Mouse (Mus musculus) heart, embryonic 13.5 days (tissue): ENCODE data around the gene Lmntd2. TPM values are rescaled to one million over a fixed set of nuclear protein-coding genes. Genes with fewer than 3 reads are reported as not detected.
A peak's percentile ranks its signal among the peaks of the same experiment; 100 is the strongest.

ENCODE experiments used
- ATAC-seq: fragments of 200-750 bp; cut with Nextera tagmentation; 2 replicates; pipeline ENCODE4 v1.8.0; 2017; ENCODE audit warnings: moderate TSS enrichment; ENCODE audit not compliant: insufficient number of reproducible peaks, low FRiP score, low TSS enrichment; ENCODE audit errors: extremely low read depth
- H3K27ac ChIP-seq: fragments of 300-500 bp; sonication (generic); replicated peaks from 2 replicates; pipeline ENCODE4 v1.5.1; 2015; ENCODE audit warnings: moderate library complexity, mild to moderate bottlenecking, inconsistent platforms
- H3K27me3 ChIP-seq: fragments of 300-500 bp; sonication (generic); replicated peaks from 2 replicates; pipeline ENCODE4 v1.6.1; 2015; ENCODE audit warnings: mild to moderate bottlenecking, inconsistent platforms
- H3K36me3 ChIP-seq: fragments of 300-500 bp; sonication (generic); 2 replicates; pipeline ENCODE4 v1.6.1; 2015; ENCODE audit warnings: mild to moderate bottlenecking, inconsistent platforms
- H3K4me1 ChIP-seq: fragments of 300-500 bp; sonication (generic); 2 replicates; pipeline ENCODE4 v1.6.1; 2015; ENCODE audit warnings: inconsistent platforms
- H3K4me2 ChIP-seq: fragments of 300-500 bp; sonication (generic); 2 replicates; pipeline ENCODE4 v1.6.1; 2015; ENCODE audit warnings: inconsistent platforms, mild to moderate bottlenecking, moderate library complexity
- H3K4me3 ChIP-seq: fragments of 300-500 bp; sonication (generic); 2 replicates; pipeline ENCODE4 v1.5.1; 2015; ENCODE audit warnings: moderate library complexity, mild to moderate bottlenecking, inconsistent platforms
- H3K9ac ChIP-seq: fragments of 300-500 bp; sonication (generic); 2 replicates; pipeline ENCODE4 v1.6.1; 2015; ENCODE audit warnings: inconsistent platforms, mild to moderate bottlenecking, moderate library complexity
- H3K9me3 ChIP-seq: fragments of 300-500 bp; sonication (generic); 2 replicates; pipeline ENCODE4 v1.6.1; 2016; ENCODE audit warnings: inconsistent platforms
- WGBS: fragments of 180-500 bp; shearing (Covaris S2); methylation state at CpG from one replicate; pipeline ENCODE4 v1.1.7; 2015; ENCODE audit warnings: mixed read lengths; 5-methylcytosine and 5-hydroxymethylcytosine counted together
- polyA plus RNA-seq: library from polyadenylated mRNA; unstranded; fragments of >200 nt; fragmentation: Nextera tagmentation; extraction: Ambion mirVana; gene quantifications from 2 replicates; pipeline ENCODE4 v1.2.1, GENCODE M21; 2015

Lmntd2 gene
- polyA plus RNA-seq, 1 experiment from 2014 or later, result 0.72 TPM

DNA sequence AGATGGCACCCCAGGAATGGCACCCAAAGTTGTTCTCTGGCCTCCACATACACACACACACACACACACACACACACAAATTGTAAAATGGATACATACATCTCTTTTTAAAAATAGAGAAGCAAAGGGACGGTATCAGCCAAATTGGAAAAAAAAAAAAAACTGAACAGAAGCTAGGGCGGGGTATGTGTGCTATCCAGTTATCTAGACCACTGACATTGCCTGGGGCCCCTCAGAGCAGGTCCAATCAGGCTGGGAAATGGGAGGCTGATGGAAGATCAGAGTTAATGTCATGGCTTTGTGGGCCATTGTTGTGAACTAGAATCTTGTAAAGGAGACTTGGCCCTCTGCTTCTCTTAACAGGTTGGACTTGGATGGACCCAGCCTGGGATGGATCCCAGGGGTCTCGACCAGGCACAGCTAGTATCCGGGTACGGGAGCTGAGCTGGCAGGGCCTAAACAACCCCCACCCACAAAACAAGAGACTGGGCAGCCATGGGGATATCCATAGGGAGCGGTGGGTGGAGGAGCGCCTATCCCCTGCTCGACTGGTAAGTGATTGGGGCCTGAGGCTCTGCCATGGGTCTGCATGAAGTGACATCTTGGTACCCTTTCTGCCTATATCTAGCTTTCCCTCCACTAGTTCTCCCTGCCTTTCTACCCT, 17.1 kb downstream of the Lmntd2 start:
- H3K4me3 ChIP-seq, result no peak overlapping the region
- H3K36me3 ChIP-seq, result peaks cover 7% of the 10 kb centered on the region
- H3K9me3 ChIP-seq, result no peaks in the 10 kb centered on the region
- H3K27ac ChIP-seq, result no peak overlapping the region
- no peaks in the 10 kb centered on the region for H3K27me3 ChIP-seq
- WGBS, result 76% methylated on average over 8 of the region's 8 CpGs
- ATAC-seq, result no peak
- H3K9ac ChIP-seq, result no peak overlapping the region
- no peak overlapping the region for H3K4me2 ChIP-seq
- H3K4me1 ChIP-seq, result peaks cover 23% of the 10 kb centered on the region

GRCm38 (mm10) chr7:141195754-141196153, 18.1 kb downstream of the Lmntd2 start:
- Histone ChIP-seq H3K4me3 (no peak overlapping the region), H3K27me3 (no peaks in the 10 kb centered on the region), H3K27ac (no peak overlapping the region), H3K36me3 (peaks cover 17% of the 10 kb centered on the region), H3K4me1 (peaks cover 29% of the 10 kb centered on the region), H3K9me3 (no peaks in the 10 kb centered on the region), H3K9ac (no peak overlapping the region), H3K4me2 (no peak overlapping the region; the same call in 1 of the 2 replicates)
- ATAC-seq, result no peak
- 87% methylated on average over 2 of the region's 2 CpGs for WGBS

DNA sequence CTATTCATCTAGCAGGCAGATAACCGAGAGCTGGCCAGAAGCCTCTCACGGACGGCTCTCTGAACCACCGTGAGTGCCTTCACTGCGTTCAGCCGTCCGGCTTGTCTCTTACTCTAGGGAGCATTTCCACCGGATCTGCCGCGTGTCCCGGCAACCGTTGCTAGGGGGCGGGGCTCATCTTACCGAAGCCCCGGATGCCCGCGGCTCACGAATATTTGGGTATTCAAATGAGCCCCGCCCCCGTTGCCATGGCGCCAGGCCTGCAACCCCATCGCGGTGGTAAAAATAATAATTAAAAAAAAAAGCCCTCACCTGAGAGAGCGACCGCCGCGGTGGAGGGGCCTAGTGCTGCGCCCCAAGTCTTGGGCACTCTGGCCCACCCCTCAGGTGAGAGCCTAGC, 19.1 kb downstream of the Lmntd2 start:
- Histone ChIP-seq H3K27ac (peak overlapping the region; percentile 60), H3K4me3 (peak overlapping the region; percentile 86), H3K4me2 (peak overlapping the region; percentile 93), H3K9me3 (no peaks in the 10 kb centered on the region), H3K36me3 (peaks cover 26% of the 10 kb centered on the region), H3K27me3 (no peaks in the 10 kb centered on the region), H3K4me1 (peaks cover 29% of the 10 kb centered on the region), H3K9ac (peak overlapping the region; percentile 72)
- WGBS, result under 1% methylated on average over 28 of the region's 28 CpGs
- ATAC-seq, result no peak

- ATAC-seq, result no peak
- peaks cover 29% of the 10 kb centered on the region for H3K4me1 ChIP-seq
- WGBS, result under 1% methylated on average over 23 of the region's 23 CpGs
- no peaks in the 10 kb centered on the region for H3K27me3 ChIP-seq
- peak overlapping the region; percentile 60 for H3K27ac ChIP-seq
- peak overlapping the region; percentile 93 for H3K4me2 ChIP-seq
- H3K9me3 ChIP-seq, result no peaks in the 10 kb centered on the region
- H3K36me3 ChIP-seq, result peaks cover 31% of the 10 kb centered on the region
- H3K4me3 ChIP-seq, result peak overlapping the region; percentile 86
- H3K9ac ChIP-seq, result peak overlapping the region; percentile 72
These were observed 19.5 kb downstream of the Lmntd2 start for GRCm38 (mm10) chr7:141194409-141194808.

DNA sequence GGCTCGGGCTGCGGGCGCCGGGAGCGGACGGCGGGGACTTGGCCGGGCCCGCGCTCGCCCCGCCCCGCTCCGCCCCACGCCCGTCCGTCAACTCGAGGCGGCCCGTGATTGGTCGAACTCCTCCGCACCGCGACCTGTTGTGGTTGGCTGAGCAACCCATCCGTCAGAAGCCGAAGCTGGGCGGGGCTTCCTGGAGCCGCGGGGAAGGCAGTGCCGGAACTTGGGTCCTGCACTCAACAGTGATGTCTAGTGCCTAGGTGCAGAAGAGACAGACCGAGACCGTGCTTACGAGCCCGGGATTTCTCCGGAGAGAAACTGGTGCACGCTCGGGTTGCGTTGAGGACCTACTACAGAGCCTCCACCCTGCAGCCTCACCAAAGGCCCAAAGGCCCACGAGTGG, 19.9 kb downstream of the Lmntd2 start, which contains the start of the genes Hras and Lrrc56:
TSS of gene Hras (minus strand) at position 58 of the 400 bp plus-strand sequence.
TSS of gene Lrrc56 (plus strand) at position 210 of the 400 bp plus-strand sequence.
- peak; percentile 96 for ATAC-seq
- Histone ChIP-seq H3K9ac (peak within 1 kb of the TSS; percentile 97), H3K36me3 (peaks cover 35% of the 10 kb centered on the region), H3K27ac (peak within 1 kb of the TSS; percentile 80), H3K4me3 (peak within 1 kb of the TSS; percentile 86), H3K4me1 (peaks cover 29% of the 10 kb centered on the region), H3K27me3 (no peaks in the 10 kb centered on the region), H3K4me2 (peak within 1 kb of the TSS; percentile 93), H3K9me3 (no peaks in the 10 kb centered on the region)
- under 1% methylated on average over 38 of the region's 39 CpGs for WGBS

DNA sequence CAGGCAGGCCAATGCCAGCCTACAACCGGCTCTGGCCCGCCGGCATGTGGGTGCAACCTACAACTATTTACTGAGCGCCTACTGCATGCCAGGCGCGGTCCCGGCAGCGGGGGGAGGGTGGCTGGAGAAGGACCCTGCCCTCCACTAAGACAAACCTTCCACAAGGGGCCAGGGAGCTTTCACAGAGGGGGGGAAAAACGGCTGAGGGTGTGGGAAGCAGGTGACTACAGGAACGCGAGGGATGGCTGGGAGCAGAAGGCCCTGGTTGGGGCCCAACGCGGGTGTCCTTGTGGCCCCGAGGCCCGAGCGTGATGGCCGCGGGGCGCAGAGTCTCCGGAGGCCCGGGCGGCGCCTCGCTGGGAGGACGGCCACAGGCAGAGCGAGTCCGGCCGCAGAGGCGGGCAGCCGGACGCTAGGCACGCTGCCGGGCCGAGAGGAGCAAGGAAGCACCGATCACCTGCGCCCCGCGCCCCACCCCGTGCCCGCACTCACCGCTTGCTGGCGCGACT, 20.5 kb downstream of the Lmntd2 start:
- ATAC-seq, result 0 out of 2 replicates have a peak, but pooled peaks have one; percentile 0
- no peaks in the 10 kb centered on the region for H3K27me3 ChIP-seq

DNA sequence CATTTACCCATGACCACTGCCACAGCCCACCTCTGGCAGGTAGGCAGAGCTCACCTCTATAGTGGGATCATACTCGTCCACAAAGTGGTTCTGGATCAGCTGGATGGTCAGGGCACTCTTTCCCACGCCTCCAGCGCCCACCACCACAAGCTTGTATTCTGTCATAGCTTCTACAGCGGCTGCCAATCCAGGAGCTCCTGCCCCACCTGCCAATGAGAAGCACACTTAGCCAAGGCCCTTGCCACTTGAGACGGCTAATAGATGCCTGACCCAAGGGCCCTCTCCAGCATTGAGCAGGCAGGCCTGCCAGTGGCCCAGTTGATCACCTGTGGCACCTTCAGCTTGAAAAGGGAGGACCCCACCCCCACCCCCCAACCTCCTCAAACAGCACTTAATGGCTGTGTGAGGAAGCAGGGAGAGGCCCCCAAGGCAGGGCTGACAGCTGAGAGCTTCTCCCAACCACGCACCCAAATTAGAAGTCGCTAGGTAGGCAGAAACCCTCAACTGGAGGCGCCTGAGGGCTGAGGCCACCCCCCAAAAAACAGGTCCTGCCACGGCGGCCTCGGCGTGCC, 21.0 kb downstream of the Lmntd2 start:
- no peak for ATAC-seq
- Histone ChIP-seq H3K4me1 (peaks cover 29% of the 10 kb centered on the region), H3K36me3 (peaks cover 38% of the 10 kb centered on the region), H3K27me3 (no peaks in the 10 kb centered on the region), H3K4me3 (peak overlapping the region; percentile 86), H3K9ac (peak overlapping the region; percentile 97), H3K9me3 (no peaks in the 10 kb centered on the region), H3K4me2 (peak overlapping the region; percentile 93), H3K27ac (peak overlapping the region; percentile 80)
- 32% methylated on average over 12 of the region's 12 CpGs for WGBS

More for the DNA sequence above, 20.5 kb downstream of the Lmntd2 start:
- H3K27ac ChIP-seq, result peak overlapping the region; percentile 80
- peaks cover 38% of the 10 kb centered on the region for H3K36me3 ChIP-seq
- H3K4me1 ChIP-seq, result peaks cover 29% of the 10 kb centered on the region
- peak overlapping the region; percentile 97 for H3K9ac ChIP-seq
- H3K4me3 ChIP-seq, result peak overlapping the region; percentile 86
- WGBS, result 1% methylated on average over 43 of the region's 43 CpGs
- H3K9me3 ChIP-seq, result no peaks in the 10 kb centered on the region
- H3K4me2 ChIP-seq, result peak overlapping the region; percentile 93

- peaks cover 29% of the 10 kb centered on the region for H3K4me1 ChIP-seq
- no peak for ATAC-seq
- 0 out of 2 replicates have a peak overlapping the region, but pooled peaks have one; percentile 86 for H3K4me3 ChIP-seq
- H3K36me3 ChIP-seq, result peaks cover 38% of the 10 kb centered on the region
- peak overlapping the region; percentile 97 for H3K9ac ChIP-seq
- H3K4me2 ChIP-seq, result peak overlapping the region; percentile 93
- no peaks in the 10 kb centered on the region for H3K27me3 ChIP-seq
- WGBS, result 90% methylated on average over 24 of the region's 24 CpGs
- no peak overlapping the region for H3K27ac ChIP-seq
- H3K9me3 ChIP-seq, result no peaks in the 10 kb centered on the region
These were observed 21.8 kb downstream of the Lmntd2 start for GRCm38 (mm10) chr7:141191796-141192685.

- no peak overlapping the region for H3K4me2 ChIP-seq
- no peak overlapping the region for H3K4me3 ChIP-seq
- no peak for ATAC-seq
- peaks cover 38% of the 10 kb centered on the region for H3K36me3 ChIP-seq
- H3K9ac ChIP-seq, result no peak overlapping the region
- 77% methylated on average over 14 of the region's 14 CpGs for WGBS
- H3K9me3 ChIP-seq, result no peaks in the 10 kb centered on the region
- no peak overlapping the region for H3K27ac ChIP-seq
- H3K4me1 ChIP-seq, result peaks cover 29% of the 10 kb centered on the region
- H3K27me3 ChIP-seq, result no peaks in the 10 kb centered on the region
These were observed 22.8 kb downstream of the Lmntd2 start for GRCm38 (mm10) chr7:141191036-141191435.

DNA sequence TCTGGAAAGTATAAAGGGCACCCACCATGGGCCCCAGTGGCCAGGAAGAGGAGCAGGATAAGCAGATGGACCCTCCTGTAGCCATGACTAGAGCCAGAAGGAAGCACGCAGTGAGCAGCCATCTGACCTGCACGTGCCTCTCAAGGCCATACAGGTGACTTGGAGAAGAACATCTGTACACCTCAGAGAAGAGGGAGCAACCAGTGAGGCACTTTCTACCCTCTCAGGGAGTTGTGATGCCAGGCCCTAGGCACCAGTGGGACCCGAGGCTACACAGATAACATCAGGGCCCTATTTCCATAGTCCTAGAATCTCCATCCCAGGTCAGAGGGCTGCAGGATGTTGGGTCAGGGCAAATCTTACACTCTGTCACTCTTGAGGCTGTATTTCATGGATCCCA, 23.7 kb downstream of the Lmntd2 start:
- H3K4me1 ChIP-seq, result peaks cover 25% of the 10 kb centered on the region

GRCm38 (mm10) chr7:141188733-141189132, 25.1 kb downstream of the Lmntd2 start:
- Histone ChIP-seq H3K27me3 (no peaks in the 10 kb centered on the region), H3K4me1 (peaks cover 21% of the 10 kb centered on the region), H3K9ac (no peak overlapping the region), H3K4me3 (no peak overlapping the region), H3K9me3 (no peaks in the 10 kb centered on the region), H3K36me3 (peaks cover 38% of the 10 kb centered on the region), H3K27ac (no peak overlapping the region), H3K4me2 (no peak overlapping the region)
- ATAC-seq, result no peak
- 88% methylated on average over 3 of the region's 3 CpGs for WGBS

More for the DNA sequence above, 23.7 kb downstream of the Lmntd2 start:
- Histone ChIP-seq H3K9ac (no peak overlapping the region), H3K4me3 (no peak overlapping the region), H3K36me3 (peaks cover 38% of the 10 kb centered on the region), H3K9me3 (no peaks in the 10 kb centered on the region), H3K4me2 (no peak overlapping the region), H3K27me3 (no peaks in the 10 kb centered on the region), H3K27ac (no peak overlapping the region)
- no peak for ATAC-seq
- 84% methylated on average over 3 of the region's 3 CpGs for WGBS
